Mouse (Mus musculus): ENCODE measurements around the gene Unk.
A peak's percentile ranks its signal among the peaks of the same experiment; 100 is the strongest.

Gene Unk

DNA sequence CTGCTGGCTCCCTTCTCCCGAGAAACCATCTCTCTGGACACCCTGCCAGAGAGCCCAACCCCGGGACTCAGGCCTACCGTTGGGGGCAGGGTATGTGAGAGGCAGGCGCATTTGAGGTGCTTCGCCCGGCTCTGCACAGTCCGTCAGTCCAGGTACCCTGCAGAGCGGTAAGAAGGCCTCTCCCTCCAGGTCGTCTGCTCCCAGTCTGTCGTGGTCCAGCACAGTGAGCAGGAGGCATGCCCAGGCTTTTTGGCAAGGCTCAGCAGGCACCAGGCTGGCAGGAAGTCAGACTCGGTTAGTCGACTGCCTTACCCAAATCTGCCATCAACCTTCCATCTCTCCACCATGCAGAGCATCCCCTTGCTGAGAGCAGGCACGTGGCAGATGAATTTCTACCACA, 33.4 kb downstream of the Unk start:
- DNase-seq (ENCODE audit: low spot score in 2 of 2) = no peak

DNA sequence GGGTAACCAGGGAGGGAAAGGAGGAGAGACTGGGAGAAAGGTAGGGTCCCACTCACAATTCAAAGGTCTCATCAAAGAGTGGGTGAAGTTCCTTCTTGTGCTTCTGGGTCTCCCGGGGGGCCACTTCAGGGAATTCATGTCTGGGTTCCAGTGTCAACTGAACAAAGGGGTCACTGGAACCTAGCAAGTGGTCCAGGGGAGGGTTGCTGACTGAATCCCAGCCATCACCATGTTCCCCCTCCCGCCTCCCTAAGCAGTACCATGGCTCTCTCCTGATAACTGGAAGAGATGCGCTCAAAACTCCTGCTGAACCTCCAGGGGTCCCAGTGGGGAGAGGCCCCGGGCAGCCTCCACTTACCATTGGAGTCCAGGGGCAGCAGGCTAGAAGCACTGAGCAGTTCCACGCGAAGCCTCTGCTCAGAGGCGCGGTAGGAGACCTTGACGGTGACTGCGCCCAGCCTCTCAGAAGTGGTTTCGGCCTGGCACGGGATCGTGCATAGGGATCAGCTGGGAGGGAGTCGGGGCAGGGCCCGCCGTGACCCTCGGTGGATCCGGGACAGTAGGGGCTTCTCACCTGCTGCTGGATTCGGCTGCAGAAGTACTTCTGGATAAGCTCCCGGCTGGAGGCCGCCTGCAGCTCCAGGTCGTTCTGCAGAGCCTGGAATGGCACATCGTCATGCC, 34.2 kb downstream of the Unk start:
- no peak for DNase-seq (ENCODE audit: low spot score in 2 of 2)

DNA sequence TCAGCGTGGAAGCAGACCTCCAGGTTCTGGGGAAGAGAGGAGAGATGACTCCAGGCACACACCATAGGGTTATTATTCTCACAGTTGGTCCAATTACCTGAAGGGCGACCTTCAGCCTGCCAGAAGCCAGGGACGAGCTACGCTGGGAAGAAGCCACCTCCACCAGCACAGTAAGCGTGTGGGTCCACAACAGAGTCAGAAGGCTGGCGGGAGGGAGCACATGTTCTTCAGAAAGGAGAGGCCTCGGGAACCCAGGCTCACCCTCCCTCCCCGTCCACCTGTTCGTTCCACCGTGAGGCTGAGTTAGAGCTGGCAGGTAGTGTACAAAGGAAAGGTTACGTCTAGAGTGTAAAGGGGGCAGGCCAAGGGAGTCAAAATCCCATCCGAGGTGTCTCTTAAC, 35.2 kb downstream of the Unk start:
- no peak for DNase-seq (ENCODE audit: low spot score in 2 of 2)

DNA sequence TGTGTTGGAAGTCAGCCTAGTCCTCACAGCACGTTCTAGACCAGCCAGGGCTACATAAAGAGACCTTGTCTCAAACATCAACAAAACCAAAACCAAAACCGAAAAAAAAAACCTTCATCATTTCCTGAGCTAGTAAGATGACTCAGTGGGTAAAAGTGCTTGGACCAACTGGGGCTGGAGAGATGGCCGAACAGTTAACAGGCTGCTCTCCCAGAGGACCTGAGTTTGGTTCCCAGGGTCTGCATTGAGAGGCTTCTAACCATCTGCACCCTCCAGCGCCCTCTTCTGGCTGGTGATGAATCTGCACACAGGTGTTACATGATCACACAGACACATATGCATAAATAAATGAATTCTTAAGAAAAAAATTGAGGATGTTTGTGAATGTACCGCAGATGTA, 41.4 kb downstream of the Unk start:
- DNase-seq (ENCODE audit: low spot score in 2 of 2) = no peak

DNA sequence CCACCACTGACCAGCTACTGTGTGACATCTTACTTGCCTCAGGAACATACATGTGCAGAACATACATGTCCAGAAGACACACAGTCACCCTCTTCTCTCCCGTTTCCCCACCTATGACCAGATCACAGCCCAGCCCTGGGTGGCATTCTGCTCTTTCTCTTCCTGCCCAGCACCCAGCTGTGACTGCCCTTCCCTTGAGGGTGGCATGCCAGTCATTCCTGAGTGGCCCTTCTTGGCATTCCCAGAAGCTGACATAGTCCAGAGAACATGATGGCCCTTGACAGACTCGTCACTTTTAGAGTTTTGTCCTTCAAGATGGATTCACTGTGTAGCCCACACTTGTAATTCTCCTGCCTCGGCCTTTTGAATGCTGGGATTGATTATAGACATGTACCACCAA, 42.5 kb downstream of the Unk start:
- no peak for DNase-seq (ENCODE audit: low spot score in 2 of 2)

DNA sequence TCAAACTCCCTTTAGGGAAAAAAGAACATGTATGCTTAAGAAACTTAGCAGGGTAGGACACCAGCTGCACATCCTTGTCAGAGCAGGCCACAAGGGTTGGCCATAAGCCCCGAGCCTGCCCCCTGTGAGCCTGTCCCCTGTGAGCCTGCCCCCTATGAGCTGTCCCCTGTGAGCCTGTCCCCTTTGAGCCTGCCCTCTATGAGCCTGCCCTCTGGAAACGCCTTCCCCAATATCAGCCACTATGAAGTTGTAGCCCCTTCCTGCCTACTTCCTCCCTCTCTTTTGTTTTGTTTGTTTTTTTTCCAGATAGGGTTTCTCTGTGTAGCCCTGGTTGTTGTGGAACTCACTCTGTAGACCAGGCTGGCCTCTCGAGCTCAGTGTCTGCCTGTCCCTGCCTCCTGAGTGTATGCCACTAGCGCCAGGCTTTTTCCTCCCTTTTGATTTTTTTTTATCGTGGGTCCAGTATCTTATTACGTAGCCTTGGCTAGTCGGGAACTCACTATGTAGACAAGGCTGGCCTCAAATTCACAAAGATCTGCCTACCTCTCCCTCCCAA, 44.4 kb downstream of the Unk start:
- no peak for DNase-seq (ENCODE audit: low spot score in 2 of 2)

DNA sequence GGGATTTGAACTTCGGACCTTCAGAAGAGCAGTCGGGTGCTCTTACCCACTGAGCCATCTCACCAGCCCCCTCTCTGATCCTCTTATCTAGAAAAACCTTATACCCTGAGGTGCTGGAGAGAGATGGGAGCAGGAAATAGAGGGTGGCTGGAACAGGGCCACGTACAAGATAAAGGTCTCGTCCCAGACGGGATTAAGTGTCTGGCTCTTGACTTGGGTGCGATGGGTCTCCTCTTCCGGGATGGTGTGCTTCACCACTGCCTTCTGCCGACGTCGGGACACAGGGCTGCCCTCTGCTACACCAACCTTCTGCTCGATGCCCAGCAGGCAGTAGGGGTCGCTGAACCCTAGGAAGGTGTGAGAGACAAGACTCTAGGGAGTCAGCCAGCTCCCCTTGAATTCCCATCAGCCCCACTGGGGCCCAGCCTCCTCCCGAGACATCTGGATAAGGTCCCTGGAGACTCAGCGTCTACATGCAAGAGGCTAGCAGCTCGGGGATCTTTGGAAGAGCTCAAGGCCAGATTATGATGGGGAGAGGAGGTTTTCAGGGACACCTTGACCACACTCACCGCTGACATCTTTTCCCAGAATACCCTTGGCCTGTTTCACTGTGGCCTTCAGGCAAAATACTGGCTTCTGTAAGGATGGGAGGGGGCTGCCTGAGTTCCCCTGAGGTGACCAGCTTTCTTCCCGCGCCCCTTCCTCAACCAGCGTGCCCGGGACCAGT, 45.6 kb downstream of the Unk start:
- no peak for DNase-seq (ENCODE audit: low spot score in 2 of 2)

DNA sequence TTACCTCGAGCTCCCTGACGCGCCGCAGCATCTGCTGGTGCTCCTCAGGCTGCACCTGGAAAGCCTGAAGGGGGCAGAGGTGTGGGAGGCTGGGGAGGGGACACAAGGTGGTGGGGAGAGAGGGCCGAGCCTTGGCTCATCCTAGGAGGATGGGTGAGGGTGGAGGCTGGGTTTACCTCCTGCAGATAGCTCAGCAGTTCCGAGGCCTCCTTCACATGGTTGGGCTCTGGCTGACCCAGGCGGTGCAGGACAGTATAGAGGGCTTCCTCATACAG, 46.1 kb downstream of the Unk start:
- DNase-seq (ENCODE audit: low spot score in 2 of 2) = no peak

DNA sequence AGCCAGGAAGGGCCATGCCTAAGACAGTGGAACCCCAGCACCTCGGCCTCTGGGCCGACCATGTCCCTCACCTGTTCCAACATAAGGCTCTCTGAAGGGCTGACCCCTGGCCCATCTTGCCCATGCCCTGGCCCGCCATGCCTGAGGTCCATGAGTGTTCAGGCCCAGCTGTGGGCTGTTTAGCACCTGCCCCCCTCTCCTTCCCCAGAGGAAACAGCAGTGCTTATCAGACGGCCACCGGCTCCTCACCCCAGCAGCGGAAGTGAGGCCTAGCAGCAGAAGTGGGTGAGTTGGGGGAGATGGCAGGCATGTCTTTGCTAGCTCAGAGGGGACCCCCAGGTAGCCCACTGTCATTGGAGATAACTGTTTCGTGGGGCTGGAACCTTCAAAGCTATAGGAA, 46.7 kb downstream of the Unk start:
- no peak for DNase-seq (ENCODE audit: low spot score in 2 of 2)

DNA sequence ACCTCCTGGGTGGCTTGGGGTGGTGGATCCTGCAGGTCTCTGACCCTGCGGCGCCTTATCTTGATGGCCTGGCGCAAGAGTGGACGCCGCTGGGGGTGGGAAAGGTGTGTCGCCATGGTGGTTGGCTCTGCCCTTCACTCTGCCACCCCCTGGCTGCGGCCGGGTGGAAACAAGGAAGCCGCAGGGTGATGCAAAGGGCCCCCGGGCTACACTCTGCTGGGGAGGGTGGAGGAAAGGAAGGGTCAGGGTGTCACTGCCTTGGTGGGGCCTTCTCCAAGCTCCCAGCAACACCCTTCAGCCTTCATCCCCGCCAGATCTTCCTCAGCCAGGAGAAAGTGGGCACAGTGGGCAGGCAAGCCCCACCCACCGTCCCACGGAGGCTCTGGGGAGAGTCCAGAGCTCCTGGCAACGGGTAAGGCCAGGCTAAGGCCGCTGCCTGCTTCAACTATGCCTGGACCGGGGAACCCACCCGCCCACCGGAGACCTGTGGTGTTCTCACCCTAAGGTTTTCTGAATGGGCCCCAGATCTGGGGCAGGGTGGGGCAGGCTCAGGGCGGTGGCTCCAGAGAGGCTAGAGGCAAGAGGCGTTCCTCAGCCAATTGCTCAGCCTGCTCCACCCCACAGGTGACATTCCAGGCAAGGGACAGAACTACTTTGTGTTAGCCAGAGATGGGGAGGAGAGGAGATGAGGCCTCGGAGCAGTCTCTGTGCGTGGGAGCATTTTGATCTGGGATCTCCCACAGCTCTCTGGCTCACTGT, 47.5 kb downstream of the Unk start, which contains the start of gene Unc13d:
Gene Unc13d (minus strand): TSS at position 516 of the 759 bp plus-strand sequence.
- no peak for DNase-seq (ENCODE audit: low spot score in 2 of 2)

DNA sequence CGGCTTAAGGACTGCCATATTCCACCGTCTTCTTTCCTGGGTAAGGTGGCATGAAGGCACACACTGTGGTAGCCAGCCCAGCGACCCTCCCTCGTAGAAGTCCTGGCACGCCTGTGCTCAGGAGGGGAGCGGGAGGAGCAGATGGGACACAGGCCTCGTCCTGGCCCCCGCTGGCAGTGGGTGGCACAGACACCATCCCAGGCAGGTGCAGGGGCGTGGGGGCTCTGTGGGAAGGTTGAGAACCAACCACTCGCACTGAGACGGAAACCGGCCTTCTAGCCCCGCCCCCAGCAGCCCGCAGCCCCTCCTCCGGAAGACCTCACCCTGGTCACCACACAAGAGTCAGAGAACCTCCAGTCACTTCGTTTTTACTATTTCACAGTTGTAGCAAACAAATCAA, 48.1 kb downstream of the Unk start:
- DNase-seq (ENCODE audit: low spot score in 2 of 2) = no peak

DNA sequence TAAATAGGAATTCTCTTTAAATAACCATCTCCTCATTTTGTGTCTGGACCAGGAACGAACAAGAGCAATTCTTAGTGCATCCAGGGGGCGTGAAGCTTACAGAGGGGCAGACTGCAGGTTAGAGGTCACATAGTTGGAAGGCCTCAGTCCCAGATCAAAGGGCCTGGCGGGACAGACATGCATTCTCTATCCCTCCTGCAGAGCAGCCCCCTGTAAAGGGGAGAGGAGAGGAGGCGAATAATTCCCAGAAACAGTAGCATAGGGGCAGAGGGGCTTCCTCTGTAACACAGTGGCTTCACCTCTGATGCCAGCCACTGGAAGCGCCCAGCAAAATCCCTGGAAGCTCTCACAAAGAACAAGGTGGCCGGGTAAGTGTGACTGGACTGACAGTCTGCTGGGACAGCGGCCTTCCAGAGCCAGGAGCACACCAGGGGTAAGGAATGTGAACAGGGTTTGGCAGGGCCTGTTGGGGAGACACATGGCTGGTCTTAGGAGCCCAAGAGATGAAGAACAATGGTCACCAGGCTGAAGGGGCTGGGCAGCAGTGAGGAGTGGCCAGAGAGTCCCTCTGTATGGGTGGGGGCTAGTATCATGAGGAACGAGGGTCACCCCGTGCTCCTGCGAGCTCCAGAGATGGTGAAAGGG, 48.7 kb downstream of the Unk start:
- no peak for DNase-seq (ENCODE audit: low spot score in 2 of 2)

DNA sequence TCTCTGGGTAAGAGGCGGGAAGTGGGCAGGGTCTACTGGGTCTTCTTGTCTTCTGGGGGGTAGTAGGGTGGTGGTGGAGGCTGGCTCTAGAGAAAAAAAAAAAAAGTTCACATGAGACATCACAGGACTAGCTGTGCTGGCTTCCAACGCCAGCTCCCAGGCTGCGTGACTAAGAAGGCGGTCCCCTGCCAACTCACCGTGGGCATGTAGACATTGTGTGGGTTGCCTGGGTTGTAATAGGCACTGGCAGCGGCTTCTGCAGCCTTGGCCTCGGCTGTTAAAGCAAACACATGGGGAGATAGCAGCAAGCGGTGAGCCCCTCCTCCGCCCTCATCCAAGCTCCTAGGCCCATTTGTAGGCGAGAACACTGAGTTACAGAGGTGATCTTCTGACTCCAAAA, 49.4 kb downstream of the Unk start:
- peak; percentile 67 to 70 for DNase-seq (ENCODE audit: low spot score in 2 of 2)

DNA sequence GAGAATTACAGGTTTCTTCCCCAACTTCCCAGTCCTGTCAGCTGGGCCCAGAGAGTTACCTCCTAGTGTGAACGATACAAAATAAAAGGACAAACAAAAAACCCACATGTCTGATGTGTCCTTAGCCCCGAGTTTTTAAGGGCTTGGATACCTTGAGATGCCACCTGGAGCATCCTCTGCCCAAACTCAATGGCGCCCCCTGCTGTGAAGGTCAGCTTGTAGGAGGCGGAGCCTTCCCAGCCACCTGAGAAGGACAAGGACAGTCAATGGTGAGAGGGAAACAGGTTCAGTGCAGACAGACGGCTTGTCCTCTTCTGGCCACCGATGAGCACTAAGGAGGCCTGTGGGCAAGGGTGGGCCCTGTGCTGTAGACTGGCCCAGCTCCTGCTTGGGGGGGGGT, 51.0 kb downstream of the Unk start:
- DNase-seq (ENCODE audit: low spot score in 2 of 2) = no peak

DNA sequence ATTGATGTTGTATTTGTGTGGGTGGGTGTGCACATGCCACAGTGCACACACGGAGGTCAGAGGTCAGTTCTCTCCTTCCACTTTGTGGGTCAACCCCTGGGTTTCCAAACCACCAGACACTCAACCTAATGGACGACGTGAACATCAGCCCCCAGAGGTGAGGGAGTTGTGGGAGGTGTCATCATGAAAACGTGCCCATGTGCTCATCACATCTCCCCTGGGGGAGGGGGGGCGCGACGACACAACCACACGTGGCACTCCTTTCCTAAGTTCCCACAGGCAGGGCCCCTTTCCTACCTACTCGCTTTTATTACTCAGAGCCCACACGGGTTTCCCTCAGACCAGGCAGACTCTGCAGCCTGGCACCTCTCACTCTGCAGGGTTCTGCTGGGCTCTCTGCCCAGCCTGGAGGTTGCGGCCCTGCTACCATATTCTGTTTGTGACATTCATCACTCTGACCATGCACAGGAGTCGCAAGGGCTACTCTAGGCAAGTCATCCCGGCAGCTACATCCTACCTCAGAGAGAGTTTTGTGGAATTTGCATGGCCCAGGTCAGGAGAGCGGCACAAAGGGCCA, 53.1 kb downstream of the Unk start:
- DNase-seq (ENCODE audit: low spot score in 2 of 2) = peak in 1 of 2 experiments; percentile 35

DNA sequence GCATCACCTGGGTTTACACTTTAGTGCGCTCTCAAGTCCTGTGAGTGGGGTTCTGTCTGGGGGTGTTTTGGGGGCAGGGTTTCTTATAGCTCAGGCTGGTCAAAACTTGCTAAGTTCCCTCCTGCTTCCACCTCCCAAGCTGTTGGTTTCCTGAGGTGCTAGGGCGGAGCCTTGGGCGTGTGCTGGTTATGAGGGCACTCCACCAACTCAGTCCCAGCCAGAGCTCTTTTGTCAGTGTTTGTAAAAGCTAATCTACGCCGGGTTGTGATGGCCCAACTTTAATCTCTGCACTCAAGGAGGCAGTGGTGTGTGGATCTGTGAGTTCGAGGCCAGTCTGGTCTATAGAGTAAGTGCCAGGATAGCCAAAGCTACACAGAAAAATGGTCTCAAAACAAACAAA, 54.0 kb downstream of the Unk start:
- DNase-seq (ENCODE audit: low spot score in 2 of 2) = no peak

DNA sequence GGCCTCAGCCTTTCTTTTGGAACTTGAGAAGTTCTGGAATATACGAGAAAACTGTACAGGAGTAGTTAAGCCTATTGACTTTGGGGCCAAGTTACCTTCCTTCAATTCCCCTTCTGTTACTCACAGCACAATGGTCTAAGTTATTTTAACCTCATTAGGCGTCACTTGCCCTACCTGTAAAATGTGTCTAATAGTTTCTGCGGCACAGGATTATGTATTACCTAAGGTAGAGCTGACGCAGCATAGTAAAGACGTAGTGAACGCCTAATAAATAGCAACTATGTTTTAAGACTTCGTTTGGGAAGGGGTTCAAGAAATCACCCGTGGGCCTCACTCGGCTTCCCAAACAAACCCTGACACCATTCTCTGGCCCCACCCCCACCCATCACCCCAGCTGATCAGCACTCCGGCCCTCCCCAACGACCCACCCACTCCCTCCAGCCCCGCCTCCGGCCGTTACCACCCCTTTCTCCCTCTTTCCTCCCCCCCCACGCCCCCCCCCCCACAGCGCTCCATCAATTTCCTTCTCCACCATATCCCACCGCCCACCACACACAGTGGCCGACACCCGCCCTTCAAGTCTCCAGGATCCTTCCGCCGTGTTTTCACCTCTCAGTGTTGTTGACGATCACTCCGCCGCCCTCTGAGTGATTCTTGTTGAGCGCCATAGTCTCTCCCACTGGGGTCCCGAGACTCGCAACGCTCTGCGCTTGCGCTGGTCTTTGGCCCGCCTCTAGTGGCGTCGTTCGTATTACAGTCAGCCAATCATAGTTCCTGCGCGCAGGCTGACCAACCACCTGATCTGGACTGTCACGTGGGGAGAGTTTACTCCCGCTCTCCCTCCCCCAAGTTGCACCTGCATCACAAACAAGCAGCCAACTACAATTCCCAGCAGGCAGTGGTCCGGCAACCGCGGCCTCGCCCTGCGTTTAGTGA, 56.4 kb downstream of the Unk start, which contains the start of gene Wbp2:
Gene Wbp2 (minus strand): TSS at position 738 of the 936 bp plus-strand sequence.
- DNase-seq (ENCODE audit: low spot score in 2 of 2) = peak; percentile 99 to 100

DNA sequence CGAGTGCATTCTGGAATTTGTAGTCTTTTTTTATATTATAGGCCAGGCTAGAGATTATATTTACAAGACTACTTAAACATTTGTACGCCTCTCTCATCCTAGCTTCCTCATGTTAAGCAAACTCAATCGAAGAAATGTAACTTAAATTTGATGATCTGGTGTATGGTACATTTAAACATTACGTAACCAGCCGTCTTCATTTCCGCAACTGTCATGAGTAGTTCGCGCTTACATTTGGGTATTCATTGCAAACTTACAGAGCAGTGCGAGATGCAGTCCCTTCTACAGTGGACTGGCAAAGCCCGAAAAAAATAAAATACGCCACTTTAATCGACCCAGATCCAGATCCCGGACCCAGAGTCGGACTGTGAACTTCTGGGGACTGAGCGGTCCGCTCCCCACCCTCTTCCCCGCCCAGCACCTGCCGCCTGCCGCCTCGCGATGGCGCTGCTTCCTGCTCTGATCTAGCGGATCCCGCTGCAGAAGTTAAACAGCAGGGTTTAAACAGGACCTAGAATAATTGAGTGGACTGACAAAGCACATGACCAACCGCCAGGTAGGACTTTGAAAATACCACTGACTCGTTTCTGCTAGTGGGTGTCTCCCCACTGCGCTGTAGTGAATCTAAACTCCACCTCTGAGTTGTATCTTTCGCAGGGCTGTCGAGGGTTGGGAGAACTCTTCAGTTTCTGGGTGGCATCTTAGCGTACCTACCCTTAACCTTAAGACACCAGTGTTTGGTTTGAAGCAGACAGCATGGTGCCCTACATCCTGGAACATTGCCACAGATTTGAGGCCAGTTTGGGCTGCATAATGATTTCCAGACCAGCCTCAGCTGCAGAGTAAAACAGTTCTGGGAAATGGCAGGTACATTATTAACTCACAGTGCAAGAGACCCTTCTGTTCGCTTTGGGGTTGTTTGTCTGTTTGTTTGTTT, 57.3 kb downstream of the Unk start:
- DNase-seq (ENCODE audit: low spot score in 2 of 2) = peak; percentile 87 to 90

DNA sequence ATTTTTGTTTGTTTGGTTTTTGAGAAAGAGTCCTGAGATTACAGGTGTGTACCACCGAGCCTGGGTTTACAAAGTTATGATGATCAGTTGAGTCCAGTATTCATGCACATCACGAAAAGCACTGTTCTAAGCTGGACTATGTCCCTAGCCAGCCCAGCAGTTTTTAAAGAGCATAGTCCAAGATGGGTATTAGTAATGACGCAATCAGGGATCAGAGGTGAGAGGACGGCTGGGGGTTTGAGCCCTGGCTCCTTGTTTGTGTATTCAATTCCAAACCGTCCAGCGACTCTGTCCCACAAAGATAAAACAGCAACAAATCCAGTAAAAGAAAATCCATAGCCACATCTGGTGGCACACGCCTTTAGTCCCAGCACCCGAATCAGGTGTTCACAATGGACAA, 58.1 kb downstream of the Unk start:
- DNase-seq (ENCODE audit: low spot score in 2 of 2) = no peak

All from right cerebral cortex, postnatal 10 days (tissue).